Mouse (Mus musculus): ENCODE measurements at regions not wholly inside any gene's neighbourhood (a gene's known extent, or its start where the extent isn't known, plus 50 kb on each side); places are given as distances from the start of the nearest gene placed in this dataset.

- TF ChIP-seq CTCF (IDR thresholded peaks at IDR 0.05; ENCODE audit: control insufficient read depth, insufficient read depth, insufficient replicate concordance, low read depth, low read length) (no peak), POLR2A (IDR thresholded peaks at IDR 0.05; ENCODE audit: control insufficient read depth, low read depth, low read length) (no peak)
Observed at GRCm38 (mm10) chr13:97439216-97439979, 198.5 kb downstream of the Enc1 start.
